Mouse (Mus musculus): Measurements from ENCODE around the gene Slc5a11.

DNA sequence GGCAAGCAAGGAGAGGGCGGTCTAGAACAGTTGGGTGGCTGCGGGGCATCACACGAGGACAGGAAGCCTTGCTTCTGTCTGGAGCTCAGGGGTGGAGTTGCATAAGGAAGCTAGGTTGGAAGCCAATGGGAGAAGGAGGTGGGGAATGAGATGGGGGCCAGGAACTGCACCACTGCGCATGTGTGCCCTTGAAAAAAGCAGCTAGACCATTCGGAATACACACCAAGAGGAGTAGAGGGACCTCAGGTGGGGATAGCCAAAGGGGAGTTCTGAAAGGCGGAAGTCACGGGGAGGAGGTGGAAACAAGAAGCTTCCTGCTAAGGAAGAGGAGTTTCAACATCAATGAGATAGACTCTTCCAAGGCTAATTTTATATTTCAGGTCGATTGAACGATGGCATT lies 13.9 kb upstream of the Slc5a11 start:
- no peak for TF ChIP-seq CTCF (IDR thresholded peaks at IDR 0.05; ENCODE audit: insufficient read depth, low read depth, low read length)
- TF ChIP-seq POLR2A (IDR thresholded peaks at IDR 0.05; ENCODE audit: insufficient read depth, low read depth, low read length): no peak

Measured in olfactory bulb, adult 2 months (tissue).